Mouse (Mus musculus) right cerebral cortex, postnatal 36 days (tissue): ENCODE results near the gene Ddx23.

Experiments
- DNase-seq, 2 experiments: peaks; one replicate each; pipeline ENCODE4 v3.0.0; 2022; ENCODE audit warnings: low spot score in 2 of 2, mixed read lengths in 1 of 2

Gene Ddx23

DNA sequence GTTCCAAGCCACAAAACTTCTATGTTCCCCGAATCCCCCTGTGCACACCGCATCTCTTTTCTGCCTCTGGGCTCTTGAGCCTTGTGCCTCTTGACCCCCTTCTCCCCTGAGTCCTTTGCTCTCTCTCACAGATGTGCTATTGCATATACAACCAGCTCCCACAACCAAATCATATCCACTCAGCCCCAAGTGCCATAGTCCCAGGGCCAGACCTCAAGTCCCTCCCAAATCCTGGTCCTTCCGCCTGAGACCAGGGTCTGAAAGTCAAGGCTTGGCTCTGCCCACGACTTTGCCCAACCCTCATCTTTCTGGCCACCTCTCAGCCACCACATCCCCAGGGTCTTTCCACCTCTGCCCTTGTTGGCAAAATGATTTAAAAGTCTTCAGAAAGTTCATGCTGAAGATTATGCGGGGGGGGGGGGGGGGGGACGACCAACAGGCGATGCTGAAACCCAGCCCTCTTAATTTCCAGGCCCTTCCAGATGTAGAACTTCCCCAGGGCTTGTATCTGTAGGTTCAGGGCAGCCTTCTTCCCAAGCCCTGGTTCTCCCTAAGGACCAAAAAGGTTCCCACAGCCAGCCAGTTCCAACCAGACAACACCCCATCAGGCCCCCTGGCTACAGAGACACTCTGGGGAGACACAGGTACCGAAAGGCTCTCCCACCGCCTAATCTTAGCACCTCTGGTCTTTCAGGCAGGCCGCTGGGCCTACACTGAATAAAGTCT lies 54.5 kb downstream of the Ddx23 start:
- no peak for DNase-seq

DNA sequence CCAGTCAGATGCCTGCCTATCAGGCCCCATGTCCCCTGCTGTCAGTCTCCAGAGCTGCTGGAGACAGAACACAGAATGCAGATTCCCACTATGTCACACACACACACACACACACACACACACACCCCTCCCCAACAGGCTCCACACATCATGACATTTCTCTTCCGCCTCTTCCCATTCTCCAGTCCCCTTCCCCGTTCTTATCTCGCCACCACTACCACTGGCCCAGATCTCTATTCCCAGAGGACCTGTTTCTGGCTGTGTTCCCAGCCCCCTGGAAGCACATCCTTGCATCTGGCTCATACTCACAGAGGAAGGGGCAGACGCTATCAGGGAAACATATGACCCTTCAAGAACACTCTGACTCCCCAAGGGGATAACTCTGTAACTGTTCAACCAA lies 55.1 kb downstream of the Ddx23 start:
- no peak for DNase-seq

DNA sequence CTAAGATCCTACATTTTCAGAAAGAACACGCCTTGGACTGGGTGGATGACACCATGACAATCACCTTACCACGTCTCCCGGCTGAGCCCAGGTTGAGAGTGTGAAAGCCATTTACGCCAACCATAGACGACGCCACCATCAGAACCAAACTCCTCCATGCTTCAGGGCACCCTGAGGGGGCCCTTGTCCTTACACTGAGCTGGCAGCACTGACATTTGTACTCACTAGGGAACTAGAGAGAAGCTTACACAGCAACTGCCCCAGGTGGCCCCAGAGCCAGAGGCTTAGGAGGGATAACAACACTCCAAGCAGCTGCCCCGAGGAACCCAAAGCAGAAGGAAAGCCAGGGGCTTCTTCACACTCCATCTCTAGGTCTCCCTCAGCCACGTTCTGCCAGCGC lies 56.0 kb downstream of the Ddx23 start:
- DNase-seq, result no peak

DNA sequence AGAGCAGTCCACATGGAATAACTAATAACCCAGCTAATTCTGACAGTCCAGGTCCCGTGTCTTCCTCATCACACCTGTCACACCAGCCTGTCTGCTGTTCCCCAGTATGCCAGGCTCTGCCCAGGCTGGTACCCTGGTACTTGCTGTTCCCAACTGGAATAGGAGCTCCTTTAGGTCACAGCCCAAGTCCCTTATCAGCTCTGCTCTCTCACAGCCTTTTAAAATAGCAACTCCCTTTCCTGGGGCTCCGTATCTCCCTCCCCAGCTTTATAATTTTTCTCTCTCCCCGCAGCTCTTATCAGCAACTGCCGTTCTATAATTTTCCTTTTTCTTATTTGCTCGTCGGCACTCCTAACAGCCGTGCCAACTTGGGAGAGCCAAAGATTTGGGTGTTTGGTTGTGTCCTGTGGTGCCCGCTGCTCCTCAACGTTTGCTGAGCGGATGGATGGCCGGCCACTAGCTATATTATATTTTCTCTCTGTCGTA lies 56.6 kb downstream of the Ddx23 start:
- DNase-seq, result no peak

DNA sequence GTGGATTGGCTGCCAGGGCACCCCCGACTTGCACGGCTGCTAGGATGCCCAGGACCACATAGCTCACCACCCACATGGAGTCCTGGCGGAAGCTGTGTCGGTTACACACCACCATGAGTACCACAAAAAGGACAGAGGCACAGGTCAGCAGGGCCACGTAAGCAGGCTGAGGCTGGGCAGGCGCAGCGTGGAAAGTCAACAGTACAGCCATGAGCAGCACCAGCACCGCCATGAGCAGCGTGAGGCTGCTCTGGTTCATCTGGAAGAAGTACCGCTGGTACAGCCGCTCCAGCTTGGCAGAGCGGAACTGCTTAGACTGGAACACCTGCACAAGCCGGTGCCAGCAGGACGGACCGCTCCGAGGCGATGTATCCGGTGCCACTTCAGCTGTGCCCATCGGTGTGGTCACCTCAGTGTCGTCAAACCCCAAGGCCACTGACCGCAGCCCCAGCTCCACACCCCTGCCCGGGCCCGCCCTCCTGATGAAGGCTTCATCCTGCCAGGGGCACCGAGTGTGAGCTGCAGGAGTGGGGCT lies 58.6 kb downstream of the Ddx23 start:
- no peak for DNase-seq

DNA sequence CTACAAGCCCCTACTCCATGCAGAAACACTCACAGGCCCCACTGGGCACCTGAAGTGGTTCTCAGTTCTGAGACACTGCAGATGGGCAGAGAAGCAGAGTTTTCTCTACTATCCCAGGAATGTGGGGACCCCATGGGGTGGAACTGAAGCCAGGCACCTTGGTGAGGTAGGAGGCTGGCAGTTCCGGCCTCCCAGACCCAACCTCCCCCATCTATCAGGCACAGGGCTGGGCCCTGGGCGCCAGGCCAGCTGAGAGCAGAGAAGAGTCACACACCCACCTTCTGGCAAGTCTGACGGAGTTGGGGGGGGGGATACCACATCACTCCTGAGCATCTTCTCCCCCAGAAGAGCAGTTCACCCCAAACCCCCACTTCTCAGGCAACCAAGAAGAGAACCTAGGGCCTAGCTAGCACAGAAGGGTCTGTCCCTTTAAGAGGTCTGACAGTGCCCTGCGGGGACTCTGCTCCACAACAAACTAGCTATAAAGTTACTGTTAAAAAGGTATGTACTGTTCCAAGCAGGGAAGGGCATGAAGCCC lies 59.7 kb downstream of the Ddx23 start:
- no peak for DNase-seq

DNA sequence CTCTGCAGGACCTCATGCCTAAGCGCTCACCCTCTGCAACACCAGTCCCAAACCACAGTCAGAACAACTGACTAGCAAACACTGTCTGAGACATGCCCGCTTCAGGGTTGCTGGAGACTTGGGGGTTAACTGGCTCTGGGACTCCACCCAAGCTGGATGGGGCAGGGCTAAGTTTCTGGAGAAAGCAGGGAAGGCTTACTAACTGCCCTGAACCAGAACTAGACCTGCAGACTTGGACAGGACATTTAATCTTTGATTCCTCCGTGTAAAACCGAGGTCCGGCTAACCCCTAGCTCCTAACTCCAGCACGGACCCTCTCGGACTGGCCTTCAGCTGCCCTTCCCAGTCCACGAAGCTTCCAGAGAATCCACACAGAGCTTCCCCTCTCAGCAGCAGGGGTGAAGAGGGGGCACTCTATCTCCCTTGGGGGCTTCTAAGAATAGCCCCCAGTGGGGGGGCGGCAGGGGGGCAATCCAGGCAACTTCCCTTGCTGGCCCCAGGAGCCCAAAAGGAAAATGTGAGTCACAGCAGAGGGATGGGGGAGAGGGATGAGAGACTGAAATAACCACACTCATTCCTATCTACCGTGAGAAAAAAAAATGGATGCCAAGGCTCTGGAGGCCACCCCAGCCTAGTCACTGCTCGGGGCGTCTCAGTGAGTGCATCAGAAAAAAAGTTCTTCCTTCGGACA lies 60.4 kb downstream of the Ddx23 start:
- DNase-seq, result no peak

DNA sequence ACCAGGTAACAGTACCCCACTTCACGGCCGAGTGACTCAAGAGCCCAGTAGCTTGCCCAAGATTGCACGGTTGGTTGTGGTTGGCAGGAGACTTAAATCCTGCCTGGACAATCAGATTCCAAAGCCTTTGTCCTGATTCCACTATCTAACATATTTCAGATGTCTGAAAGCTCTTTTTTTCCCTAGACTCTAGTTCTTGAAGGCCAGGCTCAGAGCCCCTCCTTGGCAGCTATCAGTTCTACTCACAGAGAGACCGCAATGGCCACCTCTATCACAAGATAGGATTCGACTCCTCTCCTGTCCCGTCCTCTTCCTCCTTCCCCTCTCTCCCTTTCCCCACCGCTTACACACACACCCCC lies 60.9 kb downstream of the Ddx23 start:
- no peak for DNase-seq

DNA sequence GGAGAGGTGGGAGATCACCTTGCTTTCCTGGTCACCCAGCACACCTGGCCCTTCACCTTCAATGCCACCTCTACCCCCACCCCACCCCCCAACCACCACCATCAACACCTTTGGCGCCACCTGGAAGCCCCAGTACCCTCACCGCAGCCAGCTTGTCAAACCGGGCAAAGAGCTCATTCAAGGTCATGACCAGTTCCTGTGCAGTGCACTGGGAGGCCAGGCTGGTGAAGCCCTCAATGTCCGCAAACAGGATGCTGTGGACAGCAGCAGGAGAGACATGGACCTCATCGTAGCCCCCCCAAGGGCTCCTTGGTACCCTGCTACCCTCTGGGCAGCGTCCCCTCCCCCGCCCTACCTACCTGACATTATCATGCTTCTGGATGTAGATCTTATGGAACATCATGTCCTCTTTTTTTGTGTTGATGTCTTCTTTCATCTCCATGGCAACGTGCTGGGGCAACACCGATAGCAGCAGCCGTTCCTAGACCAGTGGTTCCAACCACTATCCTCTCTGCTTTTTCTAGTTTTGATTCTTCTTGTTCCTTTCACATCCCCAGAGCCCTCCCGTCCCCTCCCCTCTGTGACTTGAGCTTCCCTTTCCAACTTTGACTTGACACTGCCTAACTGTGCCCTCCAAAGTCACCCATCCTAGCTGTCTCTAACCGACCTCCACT lies 62.5 kb downstream of the Ddx23 start:
- no peak for DNase-seq

DNA sequence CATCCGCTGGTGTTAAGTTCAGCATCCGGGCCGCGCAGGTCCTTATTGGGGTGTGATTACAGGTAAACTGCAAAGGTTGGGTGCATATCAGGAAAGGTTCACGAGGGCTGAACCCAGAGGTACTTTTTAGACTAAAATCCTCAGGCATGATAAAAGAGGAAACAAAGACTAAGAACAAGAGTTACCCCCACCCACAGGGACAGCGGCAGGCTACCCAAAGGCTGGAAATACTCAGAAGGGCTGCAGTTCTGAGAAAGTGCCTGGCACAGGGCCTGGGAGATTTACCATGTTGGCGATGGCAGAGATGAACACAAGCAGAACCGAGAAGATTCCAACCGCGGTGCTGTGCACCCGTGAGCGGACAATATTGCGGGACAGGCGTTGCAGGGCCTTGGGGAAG lies 66.1 kb downstream of the Ddx23 start:
- DNase-seq, result no peak
